Mouse (Mus musculus): ENCODE data around the gene Grin3a. TPM values are rescaled to one million over a fixed set of nuclear protein-coding genes. Genes with fewer than 3 reads are reported as not detected.

Gene Grin3a
- 10 to 100 TPM; 30.0 to 32.8 TPM for total RNA-seq (2021)
- long read RNA-seq, experiment 1, full-length matches to known transcripts: 39 of 54 reads
- long read RNA-seq, experiment 1, partial matches to known transcripts: 3 of 54 reads
- long read RNA-seq, experiment 1, other reads (novel, unspliced or antisense): 12 of 54 reads
- long read RNA-seq, experiment 2, full-length matches to known transcripts: 19 of 33 reads
- long read RNA-seq, experiment 2, partial matches to known transcripts: 5 of 33 reads
- long read RNA-seq, experiment 2, other reads (novel, unspliced or antisense): 9 of 33 reads

DNA sequence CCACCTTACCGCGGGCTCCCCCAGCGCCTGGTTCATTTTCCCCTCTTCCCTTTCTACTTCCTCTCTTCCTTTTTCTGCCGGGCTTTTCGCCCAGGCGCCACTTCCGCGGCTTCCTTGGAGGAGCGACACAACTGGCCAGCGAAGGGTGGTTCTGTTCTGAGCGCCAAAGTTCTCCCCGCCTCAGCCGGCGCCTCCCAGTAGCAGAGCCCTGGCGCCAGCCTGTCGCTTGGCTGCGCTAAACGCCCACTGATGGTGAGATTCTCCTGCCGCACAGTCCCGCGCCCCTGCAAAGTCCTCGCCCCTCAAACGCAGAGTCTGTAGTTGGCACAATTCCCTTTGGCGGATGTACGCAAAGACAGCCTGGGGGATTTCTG is at the start of gene Grin3a:
Gene Grin3a, minus strand, starts transcription at position 133 of the 374 bp plus-strand sequence.
- TF ChIP-seq CTCF (IDR thresholded peaks at IDR 0.05): peak; percentile 50
- Histone ChIP-seq H3K27ac (peak within 1 kb of the TSS; percentile 74), H3K4me3 (peak within 1 kb of the TSS; percentile 60)
- intact Hi-C loops (cut with DNase I): loop anchor here (2.0 to 5.0 kb wide), 4 partner anchors 67 to 827 kb away; no protein-coding TSS in a partner anchor
- DNase-seq (ENCODE audit: extremely low spot score in 1 of 2, low spot score in 2 of 2): peak; percentile 75 to 81

- H3K4me3 ChIP-seq: no peak overlapping the region
- TF ChIP-seq CTCF (IDR thresholded peaks at IDR 0.05): no peak
- intact Hi-C loops (cut with DNase I): no loop called here
- no peak for DNase-seq (ENCODE audit: extremely low spot score in 1 of 2, low spot score in 2 of 2)
- H3K27ac ChIP-seq: no peak overlapping the region
Measured at GRCm38 (mm10) chr4:49891835-49892301, 46.3 kb upstream of the Grin3a start.

GRCm38 (mm10) chr4:49877084-49877483 is 31.5 kb upstream of the Grin3a start:
- TF ChIP-seq CTCF (IDR thresholded peaks at IDR 0.05): no peak
- DNase-seq (ENCODE audit: extremely low spot score in 1 of 2, low spot score in 2 of 2): no peak
- H3K27ac ChIP-seq: no peak overlapping the region
- no peak overlapping the region for H3K4me3 ChIP-seq
- intact Hi-C loops (cut with DNase I): no loop called here

- TF ChIP-seq CTCF (IDR thresholded peaks at IDR 0.05): no peak
- no peak overlapping the region for H3K27ac ChIP-seq
- no peak overlapping the region for H3K4me3 ChIP-seq
- no peak for DNase-seq (ENCODE audit: extremely low spot score in 1 of 2, low spot score in 2 of 2)
- intact Hi-C loops (cut with DNase I): no loop called here
Measured at GRCm38 (mm10) chr4:49860611-49861010, 15.1 kb upstream of the Grin3a start.

GRCm38 (mm10) chr4:49844828-49845611 is 524 bp downstream of the Grin3a start:
- TF ChIP-seq CTCF (IDR thresholded peaks at IDR 0.05): no peak; the same call in 1 of the 2 replicates
- DNase-seq (ENCODE audit: extremely low spot score in 1 of 2, low spot score in 2 of 2): peak in 1 of 2 experiments; percentile 39
- intact Hi-C loops (cut with DNase I): loop anchor here (2.0 to 5.0 kb wide), 4 partner anchors 67 to 827 kb away; no protein-coding TSS in a partner anchor
- peak overlapping the region; percentile 60 for H3K4me3 ChIP-seq
- peak overlapping the region; percentile 74 for H3K27ac ChIP-seq

GRCm38 (mm10) chr4:49844274-49844827 is 1.2 kb downstream of the Grin3a start:
- no peak for TF ChIP-seq CTCF (IDR thresholded peaks at IDR 0.05)
- intact Hi-C loops (cut with DNase I): loop anchor here (2.0 kb wide), 2 partner anchors 112 to 156 kb away; no protein-coding TSS in a partner anchor
- DNase-seq (ENCODE audit: extremely low spot score in 1 of 2, low spot score in 2 of 2): peak; percentile 34 to 45
- Histone ChIP-seq H3K4me3 (peak overlapping the region; percentile 60), H3K27ac (peak overlapping the region; percentile 74)

- H3K27ac ChIP-seq: no peak overlapping the region
- peak overlapping the region; percentile 60 for H3K4me3 ChIP-seq
- no peak for DNase-seq (ENCODE audit: extremely low spot score in 1 of 2, low spot score in 2 of 2)
- TF ChIP-seq CTCF (IDR thresholded peaks at IDR 0.05): no peak
- intact Hi-C loops (cut with DNase I): loop anchor here (2.0 kb wide), 2 partner anchors 113 to 155 kb away; no protein-coding TSS in a partner anchor
Measured at GRCm38 (mm10) chr4:49843787-49844186, 1.8 kb downstream of the Grin3a start.

GRCm38 (mm10) chr4:49832035-49832434 is 13.5 kb downstream of the Grin3a start:
- H3K4me3 ChIP-seq: no peak overlapping the region
- no peak overlapping the region for H3K27ac ChIP-seq
- no peak for DNase-seq (ENCODE audit: extremely low spot score in 1 of 2, low spot score in 2 of 2)
- TF ChIP-seq CTCF (IDR thresholded peaks at IDR 0.05): peak; percentile 57
- intact Hi-C loops (cut with DNase I): no loop called here

- no peak for DNase-seq (ENCODE audit: extremely low spot score in 1 of 2, low spot score in 2 of 2)
- H3K4me3 ChIP-seq: no peak overlapping the region
- no peak for TF ChIP-seq CTCF (IDR thresholded peaks at IDR 0.05)
- intact Hi-C loops (cut with DNase I): no loop called here
- no peak overlapping the region for H3K27ac ChIP-seq
Measured at GRCm38 (mm10) chr4:49813852-49814251, 31.7 kb downstream of the Grin3a start.

- H3K27ac ChIP-seq: no peak overlapping the region
- no peak for TF ChIP-seq CTCF (IDR thresholded peaks at IDR 0.05)
- DNase-seq (ENCODE audit: extremely low spot score in 1 of 2, low spot score in 2 of 2): no peak
- intact Hi-C loops (cut with DNase I): no loop called here
- H3K4me3 ChIP-seq: no peak overlapping the region
Measured at GRCm38 (mm10) chr4:49806791-49807190, 38.8 kb downstream of the Grin3a start.

DNA sequence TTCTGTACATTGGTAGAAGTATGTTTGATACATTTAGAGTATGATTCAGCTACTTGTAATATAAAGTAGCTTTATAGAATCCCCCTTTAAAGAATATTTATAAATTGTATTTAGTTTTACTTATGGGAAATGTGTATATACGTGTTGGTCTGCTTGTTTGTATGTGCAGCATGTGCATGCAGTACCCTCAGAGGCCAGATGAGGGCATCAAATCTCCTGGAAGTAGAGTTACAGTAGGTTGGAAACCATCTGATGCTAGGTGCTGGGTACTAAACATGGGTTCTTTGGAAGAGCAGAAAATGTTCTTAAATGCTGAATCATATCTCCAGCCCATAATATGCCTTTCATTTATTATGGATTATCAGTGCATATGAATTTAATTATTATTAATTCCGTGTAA is 46.2 kb downstream of the Grin3a start:
- no peak for DNase-seq (ENCODE audit: extremely low spot score in 1 of 2, low spot score in 2 of 2)
- no peak overlapping the region for H3K27ac ChIP-seq
- intact Hi-C loops (cut with DNase I): no loop called here
- no peak overlapping the region for H3K4me3 ChIP-seq
- TF ChIP-seq CTCF (IDR thresholded peaks at IDR 0.05): peak; percentile 17; the same call in 1 of the 2 replicates

GRCm38 (mm10) chr4:49788971-49789370 is 56.6 kb downstream of the Grin3a start:
- DNase-seq (ENCODE audit: extremely low spot score in 1 of 2, low spot score in 2 of 2): no peak
- Histone ChIP-seq H3K4me3 (no peak overlapping the region), H3K27ac (no peak overlapping the region)
- TF ChIP-seq CTCF (IDR thresholded peaks at IDR 0.05): no peak
- intact Hi-C loops (cut with DNase I): no loop called here
